Comparison of ENCODE assay signal across 20 mouse cellular contexts in genomic region chr1:181271164-181271563, GRCm38 (mm10).
"Had no signal": no experiment of that assay in that cellular context is flagged by ENCODE, and none has a peak within 500 bp of the region (broad histone marks: within the 10 kb centered on the region; RNA-seq: fewer than 3 reads in every experiment).

No protein-coding gene starts in this region.

- ATAC-seq: intestine, embryonic 15.5 days had no signal

- H3K9ac ChIP-seq: intestine, embryonic 15.5 days; lung, embryonic 15.5 days; neural tube, embryonic 12.5 days; neural tube, embryonic 15.5 days; stomach, embryonic 15.5 days had no signal

- DNase-seq: layer of hippocampus, adult 9-11 months; layer of hippocampus, postnatal 36 days; lung, adult 18-20 months; lung, postnatal 10 days; lung, postnatal 36 days; midbrain, embryonic 14.5 days; right cerebral cortex, adult 18-20 months; right cerebral cortex, postnatal 14 days; spleen, adult 18-20 months; thymus, adult 18-20 months; thymus, postnatal 36 days had no signal

- H3K9me3 ChIP-seq: intestine, embryonic 15.5 days; lung, embryonic 15.5 days; megakaryocyte, embryonic 14.5 days; neural tube, embryonic 12.5 days; neural tube, embryonic 15.5 days; stomach, embryonic 15.5 days had no signal

- H3K4me1 ChIP-seq: stomach, embryonic 15.5 days had no signal

- H3K27ac ChIP-seq: intestine, embryonic 15.5 days; layer of hippocampus, adult 2 months; left cerebral cortex, adult 2 months; lung, embryonic 15.5 days; neural tube, embryonic 12.5 days; neural tube, embryonic 15.5 days; stomach, embryonic 15.5 days had no signal

- H3K4me2 ChIP-seq: intestine, embryonic 15.5 days; lung, embryonic 15.5 days; midbrain, embryonic 11.5 days; neural tube, embryonic 12.5 days; neural tube, embryonic 15.5 days; stomach, embryonic 15.5 days had no signal

- H3K27me3 ChIP-seq: intestine, embryonic 15.5 days; lung, embryonic 15.5 days; neural tube, embryonic 12.5 days; neural tube, embryonic 15.5 days; stomach, embryonic 15.5 days had no signal

- H3K4me3 ChIP-seq: intestine, embryonic 15.5 days; layer of hippocampus, adult 2 months; left cerebral cortex, adult 2 months; lung, embryonic 15.5 days; megakaryocyte, embryonic 14.5 days; neural tube, embryonic 12.5 days; neural tube, embryonic 15.5 days; stomach, embryonic 15.5 days had no signal

- H3K36me3 ChIP-seq: intestine, embryonic 15.5 days; lung, embryonic 15.5 days; neural tube, embryonic 12.5 days; neural tube, embryonic 15.5 days; stomach, embryonic 15.5 days had no signal
